In genomic region chr6:17636764-17637170, GRCm38 (mm10) we compare ENCODE assay signal across 8 mouse cellular contexts. TPM values are rescaled to one million over a fixed set of nuclear protein-coding genes. Genes with fewer than 3 reads are reported as not detected.
DNase-seq lines count a peak whose midpoint lies in the region; ATAC-seq and TF ChIP-seq lines count a peak whose summit lies in the region.

No protein-coding gene starts in this region.

- peak overlapping the region; percentile 92 for H3K9ac ChIP-seq in forebrain, postnatal 0 days
- H3K9ac ChIP-seq in lung, embryonic 16.5 days (ENCODE audit: low read length), result peak overlapping the region; percentile 96

- H3K9me3 ChIP-seq in G1E (replicated peaks), result peaks cover 6% of the 10 kb centered on the region
- H3K9me3 ChIP-seq in forebrain, postnatal 0 days (ENCODE audit: low read length), result no peaks in the 10 kb centered on the region
- peaks cover 3% of the 10 kb centered on the region; the same call in 1 of the 2 replicates for H3K9me3 ChIP-seq in lung, embryonic 16.5 days (ENCODE audit: control insufficient read depth, low read length)

- DNase-seq in G1E (ENCODE audit: low spot score), result peak; percentile 94
- DNase-seq in cerebellum, adult 18-20 months, result peak; percentile 94 to 98
- DNase-seq in forebrain, postnatal 0 days, result peak; percentile 99
- peak; percentile 83 for DNase-seq in layer of hippocampus, adult 9-10 months (ENCODE audit: low spot score)
- peak; percentile 80 for DNase-seq in ovary, postnatal 10 days (ENCODE audit: low spot score)
- peak; percentile 94 to 96 for DNase-seq in thymus, postnatal 10 days (ENCODE audit: low spot score in 2 of 2)

- peak overlapping the region; percentile 58 for H3K4me2 ChIP-seq in forebrain, postnatal 0 days (ENCODE audit: low read depth)
- peak overlapping the region; percentile 44 for H3K4me2 ChIP-seq in lung, embryonic 16.5 days (ENCODE audit: low read depth, low read length)

- H3K27me3 ChIP-seq in G1E (ENCODE audit: insufficient read depth, low read length), result no peaks in the 10 kb centered on the region
- H3K27me3 ChIP-seq in forebrain, postnatal 0 days (ENCODE audit: insufficient read depth, low read length), result no peaks in the 10 kb centered on the region
- no peaks in the 10 kb centered on the region for H3K27me3 ChIP-seq in lung, embryonic 16.5 days (ENCODE audit: control insufficient read depth, insufficient read depth, low read depth, low read length)

- ATAC-seq in G1E (ENCODE audit: extremely low read depth, insufficient number of reproducible peaks, low FRiP score, poor library complexity, severe bottlenecking), result peak; percentile 51
- ATAC-seq in forebrain, postnatal 0 days, result peak; percentile 96
- ATAC-seq in hematopoietic stem cell, adult 5-6 weeks (replicated peaks in 1 of 2; ENCODE audit: insufficient read depth in 1 of 2, low FRiP score in 2 of 2, low TSS enrichment in 1 of 2, low read depth in 1 of 2, poor library complexity in 2 of 2, severe bottlenecking in 2 of 2), result peak; percentile 69 to 83
- ATAC-seq in lung, embryonic 16.5 days (ENCODE audit: low read depth), result peak; percentile 97

- H3K4me3 ChIP-seq in G1E (ENCODE audit: low read depth, low read length), result peak overlapping the region; percentile 74
- H3K4me3 ChIP-seq in forebrain, postnatal 0 days (ENCODE audit: low read depth, low read length), result peak overlapping the region; percentile 100
- peak overlapping the region; percentile 90 for H3K4me3 ChIP-seq in lung, embryonic 16.5 days (ENCODE audit: low read length)

- peak overlapping the region; percentile 97 for H3K27ac ChIP-seq in forebrain, postnatal 0 days (ENCODE audit: low read depth, low read length)
- peak overlapping the region; percentile 98 for H3K27ac ChIP-seq in lung, embryonic 16.5 days (ENCODE audit: low read length)

- H3K36me3 ChIP-seq in G1E (replicated peaks), result peaks cover 8% of the 10 kb centered on the region
- no peaks in the 10 kb centered on the region for H3K36me3 ChIP-seq in forebrain, postnatal 0 days (ENCODE audit: insufficient read depth)
- 0 out of 2 replicates have a peak, but pooled peaks cover 3% of the 10 kb centered on the region for H3K36me3 ChIP-seq in lung, embryonic 16.5 days (ENCODE audit: control insufficient read depth, insufficient read depth, low read length)

- WGBS in forebrain, postnatal 0 days, result under 1% methylated on average over 39 of the region's 45 CpGs
- WGBS in lung, embryonic 16.5 days, result 0% methylated on average over 18 of the region's 45 CpGs

- no peak for TF ChIP-seq CTCF in G1E (IDR thresholded peaks at IDR 0.05; ENCODE audit: low read depth, low read length)
- TF ChIP-seq CTCF in forebrain, postnatal 0 days (IDR thresholded peaks at IDR 0.05; ENCODE audit: low read depth), result peak; percentile 27; the same call in 1 of the 2 replicates

- peaks cover 27% of the 10 kb centered on the region for H3K4me1 ChIP-seq in G1E (ENCODE audit: insufficient read depth, low read depth, low read length)
- peaks cover 6% of the 10 kb centered on the region; the same call in 1 of the 2 replicates for H3K4me1 ChIP-seq in forebrain, postnatal 0 days (ENCODE audit: insufficient read depth)
- H3K4me1 ChIP-seq in lung, embryonic 16.5 days (replicated peaks; ENCODE audit: control insufficient read depth, insufficient read depth, low read length), result peaks cover 8% of the 10 kb centered on the region; the same call in 1 of the 2 replicates

RNA-seq across cellular contexts. Expression of gene Capza2, which starts 0.7 kb away (rescaled TPM):
- total RNA-seq in G1E (2014; fragmentation: Nextera tagmentation) (193 and 196 TPM in 2 replicates), G1E (2017) (290 and 302 TPM in 2 replicates)
- 13.9 and 18.7 TPM in 2 replicates for polyA plus RNA-seq in G1E (2012)
- total RNA-seq in forebrain, postnatal 0 days (2014; rRNA removed), result 204 and 233 TPM in 2 replicates
- polyA plus RNA-seq in forebrain, postnatal 0 days (2015; fragmentation: Nextera tagmentation; extraction: Ambion mirVana), result 268 and 280 TPM in 2 replicates
- total RNA-seq in hematopoietic stem cell, adult 5-6 weeks (2017), result 355 and 398 TPM in 2 replicates
- 241 and 242 TPM in 2 replicates for polyA plus RNA-seq in lung, embryonic 16.5 days (2015; fragmentation: Nextera tagmentation; extraction: Ambion mirVana)

RNA-seq across cellular contexts. Expression of gene St7, which starts 56.0 kb away (rescaled TPM):
- total RNA-seq in G1E (2014; fragmentation: Nextera tagmentation), result 155 TPM in 2 replicates
- total RNA-seq in G1E (2017), result 84.7 and 92.6 TPM in 2 replicates
- 4.7 and 4.9 TPM in 2 replicates for polyA plus RNA-seq in G1E (2012)
- total RNA-seq in forebrain, postnatal 0 days (2014; rRNA removed), result 57.7 and 67.3 TPM in 2 replicates
- 40.0 and 41.9 TPM in 2 replicates for polyA plus RNA-seq in forebrain, postnatal 0 days (2015; fragmentation: Nextera tagmentation; extraction: Ambion mirVana)
- total RNA-seq in hematopoietic stem cell, adult 5-6 weeks (2017), result 42.1 and 50.5 TPM in 2 replicates
- 39.3 and 40.5 TPM in 2 replicates for polyA plus RNA-seq in lung, embryonic 16.5 days (2015; fragmentation: Nextera tagmentation; extraction: Ambion mirVana)

Comparison
In these comparisons a context has a peak if more than half of its experiments do, and no peak if none do; other contexts are left out.
1. Peak in every context shown above with its lines: DNase-seq, ATAC-seq, H3K4me3 ChIP-seq and H3K27ac ChIP-seq.